Mouse (Mus musculus) cerebellum, adult 2 months (tissue): Measurements from ENCODE around the gene Phospho2.

Experiments used
- CTCF ChIP-seq: fragments of 200-500 bp; IDR thresholded peaks from 2 replicates; pipeline ENCODE4 v1.5.1; 2011; ENCODE audit warnings: low read depth, mild to moderate bottlenecking, control low read depth, low read length, moderate library complexity, borderline replicate concordance; ENCODE audit not compliant: insufficient read depth
- POLR2A ChIP-seq: fragments of 200-500 bp; IDR thresholded peaks from 2 replicates; pipeline ENCODE4 v1.6.1; 2011; ENCODE audit warnings: low read length, control low read depth, borderline replicate concordance; ENCODE audit not compliant: insufficient read depth

GRCm38 (mm10) chr2:69825898-69826297, 36.5 kb downstream of the Phospho2 start:
- TF ChIP-seq CTCF (no peak), POLR2A (no peak)
